Mouse (Mus musculus) CD8-positive naive resting alpha-beta T cell, adult 2 months (primary cell): Measurements from ENCODE around the gene Folr2.

Experiments
- DNase-seq, 2 experiments: peaks; one replicate each; pipeline ENCODE4 v3.0.0; 2022; ENCODE audit warnings: low read depth in 2 of 2, low spot score in 2 of 2

The Folr2 gene

DNA sequence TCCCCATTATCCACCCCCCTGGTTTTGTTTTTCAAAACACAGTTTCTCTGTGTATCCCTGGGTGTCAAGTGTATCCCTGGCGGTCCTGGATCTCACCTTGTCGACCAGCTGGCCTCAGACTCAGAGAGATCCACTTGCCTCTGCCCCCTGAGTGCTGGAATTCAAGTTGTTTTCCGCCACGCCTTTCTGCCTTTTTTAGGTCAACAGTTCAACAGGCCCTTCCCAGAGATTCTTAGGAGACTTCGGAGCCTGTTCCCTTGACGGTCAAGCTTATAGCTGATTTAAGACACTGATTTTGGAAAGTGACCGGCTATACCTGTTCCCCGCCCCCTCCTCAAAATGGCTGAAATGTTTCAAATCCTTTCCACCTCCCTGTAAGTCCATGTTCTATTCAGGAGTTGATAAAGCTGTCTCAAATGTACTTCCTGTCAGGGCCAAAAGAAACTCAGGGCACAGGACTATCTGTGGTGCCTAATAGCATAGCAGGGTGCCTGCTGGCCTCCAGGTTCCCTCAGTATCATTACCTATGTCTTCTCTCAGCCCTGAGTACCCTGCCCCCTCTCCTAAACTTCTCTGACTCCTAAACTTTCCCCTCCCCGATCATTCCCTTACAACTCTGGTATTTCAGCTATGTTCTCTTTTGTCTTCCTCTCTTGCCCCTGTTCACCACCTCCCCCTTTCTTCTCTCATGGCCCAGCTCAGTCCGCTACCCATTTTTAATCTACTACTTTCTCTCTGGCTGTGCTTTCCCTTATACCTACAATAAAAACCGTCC, 9.7 kb upstream of the Folr2 start:
- DNase-seq: no peak

DNA sequence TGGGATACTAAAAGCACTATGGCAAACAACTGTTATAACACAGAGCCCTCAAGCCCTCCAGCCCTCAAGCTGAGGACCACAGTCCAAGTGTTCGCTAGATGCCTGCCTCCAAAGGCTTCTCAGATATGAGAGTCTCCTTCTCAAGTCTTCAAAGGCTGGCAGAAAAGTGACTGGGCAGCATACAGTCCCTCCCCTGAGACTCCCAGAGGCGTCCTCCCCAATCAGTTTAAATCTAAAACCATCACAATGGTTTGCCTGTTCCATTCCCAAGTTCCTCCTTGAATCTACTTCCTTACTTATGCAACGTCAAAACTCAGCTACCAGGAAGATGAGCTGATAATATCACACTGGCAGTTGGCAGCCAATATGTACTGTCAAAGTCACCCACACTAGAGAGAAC, 6.4 kb upstream of the Folr2 start, which contains the start of gene Anapc15:
Gene Anapc15 (plus strand): TSS at position 301 of the 400 bp plus-strand sequence.
- DNase-seq: no peak

DNA sequence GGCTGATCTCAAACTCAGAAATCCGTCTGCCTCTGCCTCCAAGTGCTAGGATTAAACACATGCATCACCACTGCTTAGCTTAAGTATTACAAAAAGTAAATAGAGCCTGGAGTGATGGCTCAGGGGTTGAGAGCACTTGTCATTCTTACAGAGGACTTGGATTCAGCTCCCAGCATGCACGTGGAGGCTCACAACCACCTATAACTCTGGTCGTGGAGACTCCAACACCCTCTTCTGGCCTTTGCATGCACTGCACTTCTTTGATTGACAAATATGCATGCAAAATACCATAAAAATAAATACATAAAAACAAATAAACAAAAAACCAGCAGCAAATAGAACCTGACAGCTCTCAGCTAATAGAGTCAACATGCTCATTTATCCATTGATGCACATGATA, 5.3 kb upstream of the Folr2 start:
- no peak for DNase-seq

DNA sequence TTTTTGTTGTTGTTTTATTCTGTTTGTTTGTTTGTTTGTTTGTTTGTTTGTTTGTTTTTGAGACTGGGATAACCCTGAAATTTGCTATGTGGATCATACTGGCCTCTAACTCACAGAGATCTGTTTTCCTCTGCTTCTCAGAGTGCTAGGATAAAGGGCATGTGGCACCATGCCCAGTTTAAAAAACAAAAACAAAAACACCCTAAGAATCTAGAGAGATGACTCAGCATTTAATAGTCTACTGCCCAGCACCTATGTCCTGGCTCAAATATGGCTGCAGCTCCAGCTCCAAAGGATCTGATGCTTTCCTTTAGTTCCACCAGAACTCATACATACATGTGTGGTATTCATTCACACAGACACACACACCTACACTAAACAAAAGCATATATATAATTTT, 4.0 kb upstream of the Folr2 start:
- no peak for DNase-seq

DNA sequence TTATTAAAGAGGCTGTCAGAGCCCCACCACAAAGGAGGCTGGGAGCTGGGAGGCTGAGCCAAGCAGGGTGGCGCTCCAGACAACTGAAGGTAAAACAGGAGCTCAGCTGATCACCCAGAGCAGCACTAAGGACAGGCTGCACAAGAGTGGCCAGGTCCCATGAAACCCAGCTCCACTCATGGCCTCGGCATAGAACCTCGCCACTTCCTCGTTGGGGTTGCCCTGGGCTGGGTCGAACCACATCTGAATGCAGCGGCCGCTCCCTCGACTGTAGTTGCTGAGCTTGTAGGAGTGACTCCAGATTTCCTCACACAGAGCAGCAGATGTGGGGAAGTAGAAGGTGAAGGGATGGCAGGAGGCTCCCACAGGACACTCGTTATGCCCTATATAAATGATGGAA, 1.4 kb upstream of the Folr2 start:
- no peak for DNase-seq

DNA sequence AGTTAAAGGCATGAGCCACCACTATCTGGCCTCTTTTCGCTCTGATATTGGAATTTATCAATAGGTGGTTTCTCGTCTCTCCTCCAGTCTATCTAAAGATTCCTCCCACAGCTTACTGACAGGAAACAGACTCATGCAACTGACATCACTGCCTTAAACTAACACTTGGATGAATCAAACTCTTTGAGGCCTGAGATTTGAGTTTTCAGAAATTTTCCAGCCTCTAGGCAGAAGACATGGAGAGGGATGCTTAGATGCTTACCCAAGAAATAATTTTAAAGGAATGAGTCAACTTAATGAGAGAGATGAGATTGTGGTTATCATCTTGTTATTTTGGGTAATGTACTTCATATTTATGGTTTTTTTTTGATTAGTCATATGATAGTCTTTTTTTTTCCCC, 3.2 kb downstream of the Folr2 start:
- DNase-seq: no peak

DNA sequence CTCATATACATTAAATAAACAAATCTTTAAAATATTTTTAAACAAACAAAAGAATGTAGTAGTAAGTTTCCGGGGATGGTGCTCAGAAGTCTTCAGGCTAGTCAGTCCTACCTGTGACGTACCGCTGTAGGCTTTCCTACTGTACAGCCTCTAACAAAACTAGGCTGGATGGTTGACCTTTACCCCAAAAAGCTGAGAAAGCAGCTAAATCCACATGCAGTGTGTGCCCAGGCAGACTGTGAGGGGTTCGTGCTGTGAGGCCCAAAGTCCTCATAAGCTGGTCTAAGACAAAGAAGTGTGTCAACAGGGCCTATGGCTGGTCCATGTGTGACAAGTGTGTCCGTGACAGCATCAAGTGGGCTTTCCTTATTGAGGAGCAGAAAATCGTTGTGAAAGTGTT, 4.1 kb downstream of the Folr2 start:
- no peak for DNase-seq

DNA sequence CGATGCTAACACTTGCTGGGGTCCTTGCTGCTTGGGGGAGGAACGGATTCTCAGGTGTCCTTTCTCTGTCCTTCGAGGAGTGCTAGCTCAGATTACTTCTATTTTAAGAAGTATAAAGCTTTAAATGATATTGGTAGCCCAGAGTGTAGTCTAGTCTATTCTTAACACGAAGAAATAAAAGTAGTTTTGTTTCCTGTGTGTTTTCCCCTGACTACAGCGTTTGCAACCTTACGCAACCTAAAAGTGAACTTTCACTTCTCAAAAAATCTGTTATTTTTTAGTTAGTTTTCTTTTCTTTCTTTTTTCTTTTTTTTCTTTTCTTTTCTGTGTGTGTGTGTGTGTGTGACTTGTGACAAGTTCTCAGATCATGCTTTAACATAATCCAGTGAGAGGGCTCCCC, 5.3 kb downstream of the Folr2 start:
- DNase-seq: no peak

DNA sequence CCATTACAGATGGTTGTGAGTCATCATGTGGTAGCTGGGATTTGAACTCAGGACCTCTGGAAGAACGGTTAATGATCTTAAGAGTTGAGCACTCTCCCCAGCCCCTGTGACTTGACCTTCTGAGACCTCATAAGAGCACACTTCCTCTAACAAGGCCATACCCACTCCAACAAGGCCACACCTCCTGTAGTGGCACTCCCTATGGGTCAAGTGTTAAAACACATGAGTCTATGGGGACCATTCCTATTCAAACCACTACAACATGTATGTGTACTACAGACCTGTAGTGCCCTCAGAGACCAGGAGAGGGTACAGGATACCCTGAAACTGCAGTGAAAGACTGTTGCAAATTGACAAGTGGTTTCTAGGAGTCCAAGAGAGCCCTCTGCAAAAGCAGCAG, 9.1 kb downstream of the Folr2 start:
- DNase-seq: no peak

DNA sequence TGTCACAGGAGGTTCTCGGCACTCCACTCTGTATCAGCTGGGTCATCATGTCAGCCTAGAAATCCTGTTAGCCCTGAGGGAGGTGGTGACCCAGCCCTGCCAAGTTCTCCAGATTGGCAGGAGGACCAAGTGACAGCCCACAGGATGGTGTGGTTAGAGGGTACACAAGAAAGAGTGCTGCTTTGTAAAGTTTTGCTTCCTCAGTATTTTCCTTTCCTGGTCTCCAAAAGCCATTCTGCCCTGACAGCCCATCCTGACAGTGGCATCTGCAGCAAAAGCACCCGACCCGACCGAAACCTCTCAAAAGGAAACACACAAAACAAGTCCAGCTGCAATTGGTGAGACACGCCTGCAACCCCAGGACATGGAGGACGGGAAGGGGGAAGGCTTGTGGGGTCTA, 12.8 kb downstream of the Folr2 start:
- DNase-seq: no peak

DNA sequence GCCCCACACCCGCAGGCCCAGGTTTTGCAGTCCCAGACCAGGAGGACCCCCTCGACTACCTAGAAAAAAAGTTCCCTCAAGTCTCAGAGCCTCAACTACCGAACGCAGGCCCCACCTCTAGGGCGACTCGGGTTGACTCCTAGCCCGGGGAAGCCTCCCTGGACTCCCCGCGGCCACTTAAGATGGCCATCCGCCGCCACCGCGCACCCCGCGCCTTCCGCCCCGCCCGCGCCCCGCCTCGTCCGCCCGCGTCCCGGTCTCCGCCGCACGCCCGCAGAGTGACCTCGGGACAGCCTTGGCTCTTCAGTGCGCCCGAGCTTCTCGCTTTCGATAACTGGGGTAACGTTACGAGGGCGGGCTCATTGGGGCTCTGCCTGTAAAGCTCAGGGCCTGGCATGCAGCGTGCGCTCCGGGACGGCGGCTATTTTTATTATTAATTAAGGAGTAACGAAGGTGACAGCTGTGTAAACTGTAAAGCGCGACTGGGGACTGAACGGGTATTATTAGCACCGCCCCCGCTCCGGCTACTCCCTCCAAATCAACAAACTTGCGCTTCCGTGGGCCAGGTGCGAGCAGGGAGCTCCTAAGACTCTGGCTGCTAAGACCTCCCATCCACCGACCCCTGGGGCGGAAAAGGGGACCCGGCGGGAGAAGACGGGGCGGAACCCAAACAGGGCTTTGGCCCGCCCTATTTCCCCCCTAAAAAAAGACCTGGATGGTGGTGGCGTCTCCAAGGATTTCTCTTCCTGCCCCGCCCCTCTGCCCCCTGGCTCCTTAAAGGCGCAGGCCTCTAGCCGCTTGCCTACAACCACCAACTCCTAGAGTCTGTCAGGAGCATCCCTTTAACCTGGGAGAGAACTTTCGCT, 19.2 kb downstream of the Folr2 start, which contains the start of gene Inppl1:
Gene Inppl1 (minus strand): TSS at position 624 of the 866 bp plus-strand sequence.
- DNase-seq: no peak

DNA sequence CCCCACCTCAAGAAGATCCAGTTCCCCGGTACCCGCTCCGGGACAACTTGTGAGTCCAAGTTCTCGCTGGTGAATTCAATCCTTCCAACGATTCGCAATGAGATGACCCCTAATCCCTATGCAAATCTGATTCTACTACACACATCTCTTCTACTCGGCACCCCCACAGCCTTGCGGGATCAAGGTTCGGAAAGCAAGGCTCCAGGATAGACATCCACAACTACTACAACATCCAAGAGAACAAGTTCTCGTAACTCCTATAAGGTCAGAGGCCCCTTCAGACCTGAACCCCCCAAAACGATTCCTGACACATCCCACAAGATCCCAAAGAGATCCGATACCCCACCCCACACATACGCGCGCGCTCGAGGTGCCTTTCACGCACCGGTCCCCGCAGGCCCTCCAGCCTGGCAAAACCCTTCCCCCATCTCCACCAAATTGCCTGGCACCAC, 19.8 kb downstream of the Folr2 start:
- peak in 1 of 2 experiments; percentile 8 for DNase-seq

DNA sequence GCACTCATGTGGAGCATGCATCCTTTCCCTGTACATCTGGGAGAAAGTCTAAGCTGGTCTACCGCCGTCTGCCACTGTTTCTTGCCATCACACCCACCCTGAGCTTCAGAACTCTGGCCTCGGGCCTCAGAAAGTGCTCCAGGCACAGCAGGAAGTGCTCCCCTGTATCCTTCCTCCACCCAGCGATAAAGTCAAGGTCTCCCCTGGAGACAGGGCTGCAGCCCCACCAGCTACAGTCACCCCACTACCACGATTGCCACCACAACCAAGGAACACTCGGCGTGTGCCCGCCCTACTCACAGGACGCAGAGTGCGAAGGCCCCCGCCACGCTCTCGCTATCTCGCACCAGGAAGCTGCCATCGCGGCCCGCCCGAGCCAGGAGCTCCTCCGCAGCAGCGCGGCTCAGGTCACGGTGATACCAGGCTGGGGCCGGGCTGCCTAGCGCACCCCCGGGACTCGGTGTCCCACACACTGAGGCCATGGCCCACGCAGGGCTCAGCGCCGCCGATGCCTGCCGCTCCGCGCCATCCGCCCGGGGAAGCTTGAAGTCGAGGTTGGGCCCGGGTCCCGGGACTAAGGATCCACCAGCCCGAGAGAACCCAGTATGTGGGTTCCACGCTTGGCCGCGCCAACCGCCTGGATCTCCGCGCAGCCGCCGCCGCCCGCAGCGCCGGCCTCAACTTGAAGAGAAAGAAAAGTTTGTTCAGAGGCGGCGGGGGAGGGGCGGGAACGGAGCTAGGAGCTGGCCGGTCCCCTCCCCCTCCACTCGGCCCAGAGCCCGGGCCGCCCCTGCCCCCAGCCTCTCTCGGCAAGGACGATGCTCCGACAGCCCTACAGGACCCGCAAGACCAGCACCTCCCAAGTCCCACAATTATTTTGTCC, 20.5 kb downstream of the Folr2 start:
- peak; percentile 46 to 50 for DNase-seq

DNA sequence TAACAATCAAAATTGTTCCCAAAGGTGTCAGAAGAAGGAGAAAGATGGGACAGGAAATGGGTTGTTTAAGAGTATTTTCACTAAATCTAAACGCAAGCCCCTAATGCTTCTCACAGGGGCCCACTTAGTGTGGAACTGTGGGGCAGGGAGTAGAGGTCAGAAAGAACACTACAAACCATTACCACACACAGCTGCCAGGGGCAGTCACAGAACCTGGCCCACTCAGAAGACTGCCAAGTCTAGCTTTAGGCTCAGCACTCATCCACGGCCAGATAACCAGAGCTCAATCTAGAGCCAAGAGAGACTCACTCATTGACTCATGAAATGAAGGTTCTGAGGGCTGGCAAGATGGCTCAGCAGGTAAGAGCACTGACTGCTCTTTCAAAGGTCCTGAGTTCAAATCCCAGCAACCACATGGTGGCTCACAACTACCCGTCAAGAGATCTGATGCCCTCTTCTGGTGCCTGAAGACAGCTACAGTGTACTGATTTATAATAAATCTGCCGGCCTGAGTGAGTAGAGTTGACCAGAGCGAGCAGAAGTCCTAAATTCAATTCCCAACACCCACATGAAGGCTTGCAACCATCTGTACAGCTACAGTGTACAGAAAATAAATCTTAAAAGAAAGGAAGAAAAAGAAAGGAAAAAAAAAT, 21.4 kb downstream of the Folr2 start:
- DNase-seq: no peak

DNA sequence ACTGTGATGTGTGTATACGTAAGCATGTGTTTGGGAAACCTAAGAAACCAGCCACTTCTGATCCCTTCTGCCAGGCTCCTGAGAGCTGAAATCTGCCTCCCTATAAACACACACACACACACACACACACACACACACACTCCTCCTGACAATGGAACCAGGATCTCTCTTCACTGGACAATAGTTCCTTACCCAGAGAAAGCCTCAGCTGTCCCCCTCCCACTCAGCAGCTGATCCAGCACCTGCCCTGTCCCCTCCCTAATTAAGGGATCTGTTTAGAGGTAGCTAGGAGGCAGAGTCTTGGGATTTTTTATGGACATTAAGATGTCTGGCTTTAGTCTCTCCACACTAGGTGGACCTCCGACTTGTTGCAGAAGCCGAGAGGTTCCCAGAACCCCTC, 22.1 kb downstream of the Folr2 start:
- DNase-seq: no peak

DNA sequence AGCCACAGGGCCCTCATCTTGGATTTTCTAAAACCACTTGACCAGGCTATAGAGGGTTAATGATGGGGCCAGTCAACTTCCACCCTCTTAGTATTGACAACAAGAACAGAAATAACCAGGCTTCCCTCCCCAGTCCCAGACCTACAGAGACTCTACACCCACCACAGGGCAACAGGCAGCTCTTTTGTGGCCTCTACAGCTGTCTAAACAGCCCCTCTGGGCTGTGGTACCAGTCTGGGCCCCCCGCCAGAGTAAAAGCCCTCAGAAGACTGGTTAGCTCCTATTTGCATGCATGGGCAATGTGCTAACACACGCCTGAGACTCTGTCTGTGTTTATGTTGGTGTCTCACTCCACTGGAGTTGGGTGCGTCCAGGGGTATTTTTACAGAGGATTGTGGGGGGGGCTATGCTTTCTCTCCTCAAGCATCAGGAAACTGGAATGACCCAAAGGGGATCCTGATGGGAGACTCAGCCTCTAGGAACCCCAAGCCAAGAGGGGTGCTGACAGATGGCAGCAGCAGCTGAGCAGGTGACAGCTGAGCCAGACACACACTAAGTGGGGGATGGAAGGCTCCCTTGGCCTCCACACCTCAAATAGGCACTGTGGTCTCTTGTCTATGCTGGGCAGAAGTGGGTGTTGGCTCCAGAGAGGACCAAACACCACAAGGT, 22.9 kb downstream of the Folr2 start:
- no peak for DNase-seq

DNA sequence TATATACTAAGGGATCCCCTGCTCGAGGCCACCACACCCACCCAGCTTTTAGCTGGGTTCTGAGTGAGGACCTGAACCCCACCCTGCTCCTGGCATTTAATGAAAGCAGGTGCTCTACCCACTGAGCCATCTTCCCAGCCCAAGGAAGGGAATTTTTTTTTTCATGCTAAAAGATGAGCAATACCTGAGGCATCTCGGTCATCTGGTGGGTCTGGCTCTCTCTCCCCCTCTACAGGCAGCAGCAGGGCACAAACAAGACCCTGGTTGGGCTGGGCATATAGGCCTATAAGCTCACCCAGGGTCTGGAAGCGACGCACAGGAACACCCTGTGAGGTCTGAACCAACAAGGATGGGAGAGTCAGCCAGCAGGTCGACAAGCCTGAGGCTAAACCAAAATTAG, 23.6 kb downstream of the Folr2 start:
- DNase-seq: no peak

DNA sequence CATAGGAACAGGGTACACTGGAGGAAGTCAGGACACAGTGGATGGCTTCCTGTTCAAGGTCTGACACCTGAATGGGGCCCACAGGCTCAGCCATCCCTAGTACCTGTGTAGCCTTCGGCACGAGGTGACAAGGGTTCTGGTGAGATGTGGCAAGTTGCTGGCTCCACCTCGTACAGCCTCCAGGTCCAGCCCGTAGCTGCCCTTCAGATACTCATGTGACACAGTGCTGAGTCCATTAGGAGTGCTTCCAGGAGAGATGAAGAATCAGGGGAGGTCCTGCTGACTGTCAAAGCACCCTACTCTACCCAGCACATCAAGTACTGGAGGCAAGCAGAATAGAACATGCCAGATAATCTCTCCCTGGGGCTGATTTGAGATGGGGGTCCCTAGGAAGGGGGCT, 24.6 kb downstream of the Folr2 start:
- DNase-seq: no peak

DNA sequence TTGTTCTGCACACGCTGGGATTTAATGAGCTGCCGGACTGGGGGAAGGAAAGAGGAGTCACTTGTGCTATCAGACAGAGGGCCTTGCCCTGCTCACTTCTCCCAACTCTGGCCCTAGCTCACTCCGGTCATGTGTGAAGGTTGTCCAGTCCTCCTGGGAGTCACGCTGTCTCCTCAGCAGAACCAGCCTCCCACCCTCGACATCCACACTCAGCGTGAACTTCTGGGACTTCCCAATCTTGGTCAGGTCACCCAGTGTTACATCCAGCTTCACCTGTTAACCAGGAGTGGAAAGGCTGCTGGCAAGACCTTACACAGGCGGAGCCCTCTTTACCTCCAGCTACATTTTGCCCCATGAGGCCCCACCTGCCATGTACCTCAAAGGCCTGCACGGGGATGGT, 25.6 kb downstream of the Folr2 start:
- DNase-seq: no peak

DNA sequence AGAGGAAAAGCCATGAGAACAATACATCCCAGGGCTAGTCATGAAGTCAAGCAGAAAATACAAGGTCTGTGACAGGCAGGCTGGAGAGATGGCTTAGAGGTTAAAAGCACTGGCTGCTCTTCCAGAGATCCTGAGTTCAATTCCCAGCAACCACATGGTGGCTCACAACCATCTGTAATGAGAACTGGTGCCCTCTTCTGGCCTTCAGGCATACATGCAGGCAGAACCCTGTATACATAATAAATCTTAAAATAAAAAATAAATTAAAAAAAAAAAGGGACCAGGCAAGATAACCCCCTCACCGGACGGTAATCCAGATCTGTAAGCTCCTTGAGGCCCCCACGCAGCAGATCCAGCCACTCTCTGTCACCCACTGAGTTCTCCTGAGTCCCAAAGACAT, 26.6 kb downstream of the Folr2 start:
- no peak for DNase-seq
